Mouse (Mus musculus) heart, adult 11 months (tissue): ENCODE results near the gene Uba1.

Experiments
- DNase-seq: peaks from one replicate; pipeline ENCODE4 v3.0.0; 2022

Uba1 gene

DNA sequence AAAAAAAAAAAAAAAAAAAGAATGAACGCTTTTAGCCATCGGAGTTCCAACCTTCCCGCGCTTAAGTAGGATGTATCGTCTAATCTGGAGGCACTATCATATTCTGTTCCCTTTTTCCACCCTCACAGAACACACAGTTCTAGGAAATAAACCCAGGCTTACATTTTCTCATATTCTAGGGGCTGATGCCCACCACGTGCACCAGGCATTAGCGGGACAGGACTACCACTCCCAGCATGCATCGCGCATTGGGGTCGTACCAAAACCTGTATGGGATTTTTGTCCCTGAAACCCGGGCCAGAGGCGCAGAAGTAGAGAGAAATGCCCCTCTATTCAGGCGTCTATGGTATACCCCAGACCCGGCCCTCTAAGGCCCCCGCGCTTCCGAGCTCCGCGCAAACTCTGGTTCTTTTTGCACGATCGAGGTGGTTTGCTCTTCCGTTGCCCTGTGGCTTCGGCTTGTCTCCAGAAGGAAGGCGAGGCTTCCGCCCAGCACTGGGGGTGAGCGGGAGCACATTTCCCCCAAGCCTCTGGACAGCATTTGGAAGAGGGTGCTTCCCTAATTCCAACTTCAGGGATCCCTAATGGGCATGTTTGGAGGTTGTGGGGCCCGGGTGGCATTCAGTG, at the start of gene Uba1:
Gene Uba1, plus strand, starts transcription at position 301 of the 627 bp plus-strand sequence.
- DNase-seq = peak; percentile 98

DNA sequence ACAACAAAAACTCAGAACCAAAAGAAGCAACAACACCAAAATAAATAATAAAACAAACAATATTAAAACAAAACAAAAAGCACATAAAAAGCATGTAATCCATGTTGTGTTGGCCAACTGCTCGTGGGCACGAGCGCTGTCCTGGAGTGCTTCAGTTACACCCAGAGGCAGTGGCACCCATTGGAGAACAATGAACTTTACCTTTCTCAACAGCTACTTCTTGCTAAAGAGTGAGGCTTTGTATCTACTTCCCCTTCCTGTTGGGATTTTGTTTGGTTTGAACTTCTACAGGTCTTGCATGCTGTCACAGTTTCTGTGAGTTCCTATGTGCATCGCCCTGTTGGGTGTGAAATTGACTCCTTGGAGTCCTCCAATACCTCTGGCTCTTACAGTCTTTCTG, 49.6 kb upstream of the Uba1 start:
- DNase-seq = no peak

DNA sequence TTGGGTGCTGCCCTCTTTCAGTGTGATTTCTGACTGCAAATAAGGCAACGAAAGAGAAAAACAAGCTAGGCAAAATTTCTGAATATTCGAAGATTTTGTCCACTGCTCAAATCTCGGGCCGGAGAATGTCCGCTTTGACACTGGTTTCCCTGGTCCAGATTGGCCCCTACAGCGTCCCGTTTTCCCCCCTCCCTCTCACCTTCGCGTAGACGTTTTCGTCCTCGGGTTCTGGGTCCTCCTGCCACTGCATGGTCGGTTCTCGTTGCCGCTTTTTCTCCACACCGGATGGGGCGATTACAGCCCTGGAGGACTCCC, 41.3 kb upstream of the Uba1 start:
- no peak for DNase-seq

DNA sequence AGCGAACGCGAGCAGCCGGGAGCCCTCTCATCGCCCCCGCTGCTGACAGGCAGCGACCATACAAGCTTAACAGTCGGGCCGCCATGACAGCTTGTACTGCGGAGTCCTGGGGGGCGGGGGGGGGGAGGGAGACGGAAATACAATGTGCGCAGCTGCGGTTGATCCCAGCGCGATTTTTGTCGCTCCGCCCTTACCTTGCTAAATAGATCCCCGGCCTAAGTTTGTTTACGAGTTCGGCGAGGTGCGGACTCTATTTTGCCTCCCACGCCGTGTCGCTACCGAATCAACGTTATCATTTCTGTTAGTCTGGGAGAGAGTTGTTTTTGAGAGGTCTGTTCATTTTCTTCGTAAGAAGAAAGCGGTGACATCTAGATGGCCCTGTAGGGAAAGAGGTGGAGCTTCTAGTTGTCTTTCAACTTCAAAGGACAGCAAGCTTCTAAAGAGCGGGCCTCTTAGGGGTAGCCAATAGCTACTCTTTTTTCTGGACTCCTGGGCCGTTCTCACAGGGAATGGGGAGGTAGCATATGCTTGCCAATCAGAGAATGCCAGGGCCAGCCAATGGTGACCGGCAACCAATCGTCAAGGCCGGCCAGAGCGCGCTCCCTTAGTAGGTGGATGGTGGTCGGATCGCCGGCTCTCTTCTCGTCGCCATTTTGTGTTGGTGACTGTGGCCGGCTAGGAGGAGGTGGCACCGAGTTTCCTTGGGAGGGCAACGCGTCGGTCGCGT, 40.8 kb upstream of the Uba1 start, which contains the start of the genes Rbm10 and Ndufb11:
Gene Rbm10, plus strand, starts transcription at position 328 of the 727 bp plus-strand sequence.
Gene Ndufb11, minus strand, starts transcription at position 444 of the 727 bp plus-strand sequence.
- DNase-seq = peak; percentile 99

DNA sequence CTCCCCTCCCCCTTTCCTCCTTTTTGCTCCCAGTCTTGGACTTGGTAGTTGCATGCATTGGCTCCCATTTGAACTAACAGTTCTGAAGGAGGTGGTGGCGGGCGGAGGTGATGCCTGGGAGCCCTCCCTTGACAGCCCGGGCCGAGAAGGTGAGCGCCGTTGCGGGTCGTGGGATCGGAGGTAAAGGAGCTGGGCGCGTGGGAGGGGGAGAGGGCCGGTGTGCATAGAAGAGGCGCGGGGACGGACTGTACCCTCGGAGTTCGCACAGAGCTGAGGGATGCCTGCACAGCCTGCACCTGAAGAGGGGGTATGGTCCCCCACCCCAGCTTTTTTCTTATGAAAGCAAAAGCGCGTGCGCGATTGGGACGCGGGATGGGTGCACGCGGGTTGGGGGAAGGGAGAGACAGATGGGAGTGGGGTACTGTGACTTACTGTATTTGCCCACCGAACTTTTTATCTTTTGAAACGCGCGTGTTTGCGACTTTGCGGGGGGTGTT, 40.2 kb upstream of the Uba1 start:
- peak; percentile 96 for DNase-seq

DNA sequence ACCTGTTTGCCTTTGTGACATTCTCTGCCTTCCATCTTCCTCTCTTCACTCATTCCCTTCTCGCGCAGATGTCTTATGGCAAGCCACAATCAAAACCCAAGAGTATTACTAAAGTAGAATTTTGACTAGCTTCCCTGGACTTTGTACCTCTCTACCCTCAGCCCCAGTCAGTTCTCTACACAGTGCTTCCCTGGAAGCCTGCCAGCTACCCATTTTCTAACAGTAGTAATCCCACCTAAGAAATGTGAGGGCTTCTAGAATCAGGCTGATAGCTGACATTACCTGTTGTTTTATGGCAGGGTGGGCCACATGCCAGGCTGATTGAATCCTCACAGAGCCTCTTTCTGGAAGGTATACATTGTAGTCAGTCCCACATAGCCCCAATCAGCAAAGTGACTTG, 20.0 kb upstream of the Uba1 start:
- no peak for DNase-seq

DNA sequence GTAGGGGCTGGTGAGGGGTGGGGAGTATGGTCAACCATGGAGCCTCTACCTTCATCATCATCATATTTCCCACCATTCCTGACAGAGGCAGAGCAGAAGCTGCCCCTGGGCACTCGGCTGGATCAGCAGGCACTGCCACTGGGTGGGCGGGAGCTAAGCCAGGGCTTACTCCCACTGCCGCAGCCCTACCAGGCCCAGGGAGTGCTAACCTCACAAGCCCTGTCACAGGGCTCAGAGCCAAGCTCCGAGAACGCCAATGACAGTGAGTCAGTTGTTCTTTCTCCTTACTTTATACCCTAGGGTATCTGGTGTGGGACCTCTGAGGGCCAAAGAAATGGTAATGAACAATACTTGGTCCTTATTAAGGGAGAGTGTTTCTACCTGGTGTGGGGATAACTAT, 13.3 kb upstream of the Uba1 start:
- peak; percentile 85 for DNase-seq

DNA sequence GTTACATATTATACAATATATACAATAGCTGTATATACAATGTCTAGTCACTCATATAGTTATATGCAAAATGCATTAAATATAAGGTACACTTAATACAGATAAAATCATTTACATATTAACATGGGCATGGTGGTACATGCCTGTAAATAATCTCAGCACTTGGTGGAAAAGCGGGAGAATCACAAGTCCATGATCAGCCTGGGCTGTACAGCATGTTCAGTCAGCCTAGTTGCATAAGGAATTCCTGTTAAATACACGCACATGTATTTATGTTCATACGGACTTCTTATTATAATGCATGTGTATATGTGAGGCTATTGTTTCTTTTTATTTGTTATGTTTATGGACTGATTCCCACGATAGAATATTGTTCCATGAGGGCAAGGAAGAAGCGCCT, 533 bp upstream of the Uba1 start:
- peak; percentile 25 for DNase-seq

DNA sequence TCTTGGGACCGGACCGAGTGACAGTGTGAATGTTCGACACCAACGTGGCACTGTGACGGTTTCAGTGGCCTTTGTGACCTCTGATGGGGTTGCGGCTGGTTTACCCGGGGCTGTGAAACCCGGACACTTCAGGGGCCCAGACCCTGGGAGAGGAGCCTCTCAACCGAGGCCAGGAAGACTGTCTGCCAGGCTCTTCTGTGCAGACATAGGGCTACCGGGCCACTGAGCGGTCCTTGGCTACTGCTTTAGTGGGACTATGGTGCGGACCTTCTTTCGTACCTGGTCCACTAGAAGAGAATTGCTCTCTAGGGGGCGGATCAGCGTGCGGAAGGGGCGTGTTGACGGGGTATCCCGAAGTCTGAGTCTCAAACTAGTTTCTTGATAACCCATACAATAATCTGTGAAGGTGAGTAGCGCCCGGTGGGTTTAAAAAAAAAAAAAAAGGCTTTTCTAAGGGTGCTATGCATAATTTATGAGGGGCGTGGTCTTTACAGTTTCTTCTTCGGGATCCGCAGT, 823 bp downstream of the Uba1 start:
- peak; percentile 89 for DNase-seq

DNA sequence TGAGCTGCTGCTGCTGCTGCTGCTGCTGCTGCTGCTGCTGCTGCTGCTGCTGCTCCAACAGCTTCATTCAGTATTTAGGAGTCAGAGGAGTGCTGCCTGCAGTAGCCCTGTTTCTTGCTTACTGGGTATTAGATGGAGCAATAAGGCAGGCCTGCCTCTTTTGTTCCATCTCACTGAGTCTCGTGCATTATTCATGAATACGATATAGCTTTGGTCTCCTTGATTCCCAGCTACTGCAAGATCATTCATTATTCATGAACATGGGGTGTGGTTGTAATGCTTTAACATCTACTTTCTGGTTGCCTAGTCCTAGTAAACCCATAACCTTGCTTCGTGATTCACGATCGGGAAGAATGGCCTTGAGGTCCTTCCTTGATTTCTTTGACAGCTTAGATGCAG, 4.2 kb downstream of the Uba1 start:
- peak; percentile 79 for DNase-seq

DNA sequence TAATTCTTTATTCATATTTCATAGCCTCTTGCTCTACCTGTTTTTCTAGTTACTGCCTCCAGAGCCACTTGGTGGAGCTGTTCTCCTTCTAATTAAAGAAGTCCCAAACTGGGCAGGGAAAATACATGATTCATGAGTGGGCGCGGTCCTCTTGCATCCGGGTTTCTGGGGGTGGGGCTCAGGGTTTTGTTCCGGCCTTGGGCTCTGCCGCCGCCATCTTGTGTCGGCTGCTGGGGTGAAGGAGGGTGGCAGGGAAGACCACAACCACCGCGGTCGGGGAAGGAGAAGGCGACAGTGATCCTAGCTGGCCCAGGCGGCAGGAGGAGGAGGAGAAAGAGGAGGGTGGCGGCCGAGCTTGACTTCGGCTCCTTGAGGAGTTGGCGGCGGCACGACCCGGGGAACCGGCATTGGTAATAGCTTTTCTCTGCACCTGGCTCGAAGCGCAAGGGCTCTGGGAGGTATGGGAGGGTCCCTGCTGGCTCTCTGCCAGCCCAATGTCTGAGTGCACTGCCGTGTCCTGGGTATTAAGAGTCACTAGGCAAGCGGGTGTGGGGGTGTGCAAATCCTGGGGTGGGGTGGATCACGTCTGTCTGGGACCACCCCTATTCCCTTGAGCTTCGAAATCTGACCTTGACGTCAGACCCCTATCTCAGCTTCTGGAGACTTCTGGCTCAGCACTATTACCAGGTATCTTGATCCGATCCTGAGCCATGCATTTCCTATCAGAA, 4.8 kb downstream of the Uba1 start:
- peak; percentile 99 for DNase-seq

DNA sequence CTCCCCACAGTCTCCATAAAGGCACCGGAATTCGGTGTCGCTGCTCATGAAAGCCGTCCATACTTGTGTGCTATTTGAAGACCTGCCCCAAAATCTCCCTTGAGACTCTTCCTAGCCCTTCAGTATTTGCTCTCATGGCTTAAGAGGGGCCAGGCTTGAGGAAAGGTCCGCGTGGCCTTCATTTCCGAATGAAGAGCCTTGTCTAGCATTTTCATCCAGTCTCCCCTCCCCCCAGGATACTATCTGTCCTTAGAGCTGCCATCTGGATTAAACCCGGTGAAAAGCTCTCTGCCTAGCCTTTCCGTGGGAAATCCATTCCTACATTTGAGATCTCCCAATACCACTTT, 5.3 kb downstream of the Uba1 start:
- DNase-seq = no peak

DNA sequence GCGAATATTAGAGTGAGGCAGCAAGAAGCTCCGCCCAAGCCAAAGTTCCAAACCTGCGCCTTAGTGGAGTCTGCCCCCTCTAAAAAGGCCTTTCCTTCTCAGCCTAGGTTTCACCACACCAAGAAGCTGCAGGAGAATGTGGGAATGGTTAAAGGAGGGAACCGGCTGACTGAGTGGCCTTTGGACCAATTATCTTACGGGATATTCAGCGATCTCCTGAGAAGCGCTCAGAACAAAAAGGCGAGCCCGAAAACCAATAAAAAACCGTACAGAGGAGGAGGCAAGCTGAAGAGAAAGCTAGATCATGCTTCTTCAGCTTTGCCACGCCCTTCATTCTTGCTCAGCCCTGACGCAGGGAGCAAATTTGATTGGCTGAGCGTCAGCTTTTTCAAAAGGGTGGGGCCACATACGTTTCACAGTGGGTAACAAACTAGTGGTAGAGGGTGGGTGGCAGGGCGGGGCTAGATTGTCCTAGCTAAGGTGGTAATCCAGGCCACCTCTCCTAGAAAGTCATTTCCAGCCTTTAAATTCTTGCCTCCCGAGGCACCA, 29.5 kb downstream of the Uba1 start, which contains the start of gene Cdk16:
Gene Cdk16, plus strand, starts transcription at position 436 of the 549 bp plus-strand sequence.
- DNase-seq = peak; percentile 99

DNA sequence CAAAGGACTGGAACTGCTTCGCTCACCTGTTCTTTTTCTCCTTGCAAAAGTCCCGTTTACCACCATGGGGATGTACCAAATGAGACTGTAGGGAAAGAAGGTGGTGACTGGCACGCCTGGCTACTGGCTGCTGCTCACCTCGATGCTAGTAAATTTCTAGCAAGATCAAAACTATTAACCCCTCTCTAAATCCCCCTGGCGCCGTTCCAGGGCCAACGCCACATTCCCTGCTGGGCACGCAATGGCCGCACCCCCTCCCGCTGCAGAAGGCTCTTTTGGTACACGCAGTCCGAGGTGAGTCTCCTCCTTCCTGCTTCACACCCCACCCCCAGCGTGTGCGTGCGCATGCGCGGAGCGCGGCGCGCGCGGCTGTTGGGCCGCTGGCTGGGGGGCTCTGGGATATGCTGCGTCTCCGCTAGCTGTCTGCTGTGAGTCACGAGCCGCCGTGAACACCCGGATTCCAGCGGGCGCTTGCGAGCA, 30.0 kb downstream of the Uba1 start:
- DNase-seq = peak; percentile 99

DNA sequence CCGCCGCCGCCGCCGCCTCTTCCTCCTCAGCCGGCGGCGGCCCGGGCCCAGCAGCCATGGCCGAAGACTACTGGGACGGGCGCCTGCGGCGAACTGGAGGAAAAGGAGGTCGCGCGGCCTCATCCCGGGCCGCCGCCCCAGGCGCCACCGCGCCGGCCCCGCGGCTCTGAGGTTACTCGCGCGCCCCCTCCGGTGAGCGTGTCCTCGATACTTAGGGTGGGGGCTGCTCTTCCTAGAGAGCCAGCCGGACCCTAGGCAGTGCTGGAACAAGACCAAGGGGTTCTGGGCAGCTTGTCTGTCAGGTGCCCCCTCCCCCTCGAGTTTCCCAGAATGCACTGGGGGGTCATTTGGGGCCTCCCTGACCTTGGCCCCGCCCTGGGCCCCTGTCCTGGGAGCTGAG, 30.5 kb downstream of the Uba1 start:
- DNase-seq = peak; percentile 97

DNA sequence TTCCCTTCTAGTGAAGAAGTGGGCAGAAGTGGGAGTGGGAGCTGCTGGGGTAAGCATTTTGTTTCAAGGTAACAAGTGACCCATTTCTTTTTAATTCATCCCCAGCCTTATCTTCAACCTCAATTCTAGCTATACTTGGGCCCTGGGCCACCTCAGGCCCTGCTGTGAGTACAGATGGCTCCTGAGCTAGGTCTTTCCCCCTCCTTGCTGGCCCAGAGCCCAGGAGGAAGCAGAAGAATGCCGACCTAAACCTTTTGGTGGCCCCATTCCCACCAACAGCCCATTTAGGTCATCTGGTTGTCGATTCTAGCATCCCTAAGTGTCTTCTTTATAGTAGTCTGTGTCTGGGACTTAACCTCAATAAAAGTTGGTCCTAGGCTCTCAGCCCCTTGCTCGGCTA, 33.4 kb downstream of the Uba1 start:
- no peak for DNase-seq

DNA sequence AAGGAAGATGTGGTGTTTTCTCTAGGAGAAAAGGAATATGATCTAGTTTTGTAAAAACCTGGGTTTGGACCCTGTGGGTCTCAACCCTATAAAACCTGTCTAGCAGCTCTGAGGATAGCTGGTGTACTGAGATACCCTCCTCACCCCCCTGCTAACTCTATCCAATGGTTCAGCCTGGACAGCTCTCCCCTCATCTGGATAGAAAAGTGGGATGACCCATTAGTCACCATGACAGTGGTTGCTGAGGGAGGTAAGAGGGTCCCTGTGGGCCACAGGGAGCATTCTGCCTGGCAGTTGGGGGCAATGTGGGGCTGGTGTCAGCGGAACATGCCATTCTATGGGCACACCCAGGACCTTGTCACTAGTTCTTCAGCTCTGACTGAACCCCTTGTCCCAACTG, 34.5 kb downstream of the Uba1 start:
- DNase-seq = peak; percentile 74

DNA sequence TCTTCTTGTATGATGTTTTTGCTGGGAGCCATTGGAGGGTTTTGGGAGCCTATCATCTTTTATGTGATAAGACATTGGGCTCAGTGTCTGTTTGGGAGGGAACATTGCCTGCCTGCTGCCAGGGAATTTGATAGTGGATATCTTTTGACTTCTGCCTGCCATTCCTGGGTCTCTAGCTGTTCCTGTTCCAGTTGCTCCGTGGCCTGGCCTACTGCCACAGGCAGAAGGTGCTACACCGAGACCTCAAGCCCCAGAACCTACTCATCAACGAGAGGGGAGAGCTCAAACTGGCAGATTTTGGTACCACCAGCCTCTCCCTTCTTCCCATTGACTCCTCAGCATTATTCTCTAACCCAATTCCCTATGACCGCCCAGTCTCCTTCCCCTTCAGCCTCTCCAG, 37.7 kb downstream of the Uba1 start:
- DNase-seq = peak; percentile 76

DNA sequence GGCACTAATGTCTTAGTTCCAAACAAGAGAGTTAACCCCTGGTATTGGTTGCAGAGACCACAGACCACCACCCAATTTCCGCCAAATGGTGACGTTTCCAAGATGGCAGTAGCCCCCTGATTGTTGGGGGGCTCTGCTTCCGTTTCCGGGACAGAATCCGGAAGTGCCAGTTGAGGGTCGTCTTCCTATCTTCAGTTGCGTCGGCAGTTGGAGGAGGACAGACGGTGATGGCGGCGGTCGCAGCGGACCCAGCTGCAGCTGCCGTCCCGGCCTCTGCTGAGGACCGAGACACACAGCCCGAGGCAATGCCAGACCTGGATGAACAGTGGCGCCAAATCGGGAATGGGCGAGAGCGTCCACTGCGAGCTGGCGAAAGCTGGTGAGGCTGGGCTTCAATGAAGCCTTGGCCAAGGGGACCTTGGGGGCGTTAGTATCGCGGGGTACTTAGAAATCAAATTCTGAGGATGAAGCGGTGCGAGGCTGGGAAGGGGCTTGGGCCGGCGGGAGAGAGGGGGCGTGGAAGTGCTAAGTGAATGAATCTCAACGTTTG, 45.7 kb downstream of the Uba1 start, which contains the start of gene Usp11:
Gene Usp11, plus strand, starts transcription at position 166 of the 550 bp plus-strand sequence.
- no peak for DNase-seq

DNA sequence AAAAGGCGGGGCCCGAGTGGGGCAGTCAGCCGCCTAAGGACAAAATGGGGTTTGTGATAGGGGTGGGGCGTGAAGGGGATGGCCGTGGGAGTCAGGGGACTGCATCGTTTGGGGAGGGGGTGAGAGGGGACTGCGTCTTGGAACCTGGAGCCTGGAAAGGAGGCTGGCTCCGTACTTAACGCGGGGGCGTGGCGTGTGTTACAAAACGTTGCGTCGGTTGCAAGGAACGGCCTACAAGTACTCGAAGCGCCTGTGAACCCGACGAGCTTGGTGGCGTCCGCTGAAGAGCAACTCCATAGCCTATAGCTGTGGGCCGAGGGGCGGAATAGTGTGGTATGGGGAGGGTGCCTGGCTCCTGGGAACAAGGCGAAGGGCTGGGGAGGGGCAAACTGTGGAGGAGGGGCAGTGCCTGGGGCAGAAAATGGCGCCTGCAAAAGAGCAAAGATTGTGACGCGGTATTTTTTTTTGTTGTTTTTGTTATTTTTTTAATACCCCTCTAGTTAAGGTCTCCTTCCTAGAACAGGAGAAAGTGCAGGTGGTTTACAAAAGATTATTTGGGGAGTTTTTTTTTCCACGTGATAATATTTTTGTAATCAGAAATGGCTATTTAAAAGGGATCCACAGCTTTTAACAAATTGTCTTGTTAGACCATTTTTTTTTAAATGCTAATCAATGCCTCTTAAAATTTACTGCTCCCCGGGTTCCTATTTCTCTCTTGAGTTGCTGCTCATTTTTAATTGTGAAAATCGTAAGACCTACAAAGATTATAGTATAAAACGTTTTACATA, 46.4 kb downstream of the Uba1 start:
- DNase-seq = peak; percentile 98

DNA sequence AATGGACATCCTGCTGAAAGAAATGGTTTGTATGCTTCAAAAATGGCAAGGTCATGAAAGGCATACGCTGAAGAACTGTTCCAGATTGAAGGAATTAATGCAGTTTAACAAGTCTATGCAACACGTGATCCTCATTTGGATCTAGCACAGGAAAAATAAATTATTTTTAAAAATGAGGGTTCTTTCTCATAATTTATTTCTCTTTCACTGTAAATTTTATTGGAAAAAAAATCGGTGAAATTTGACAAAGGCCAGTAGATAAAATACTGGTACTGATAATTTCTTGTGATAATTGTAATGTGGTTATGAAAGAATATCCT, 46.9 kb downstream of the Uba1 start:
- DNase-seq = no peak

DNA sequence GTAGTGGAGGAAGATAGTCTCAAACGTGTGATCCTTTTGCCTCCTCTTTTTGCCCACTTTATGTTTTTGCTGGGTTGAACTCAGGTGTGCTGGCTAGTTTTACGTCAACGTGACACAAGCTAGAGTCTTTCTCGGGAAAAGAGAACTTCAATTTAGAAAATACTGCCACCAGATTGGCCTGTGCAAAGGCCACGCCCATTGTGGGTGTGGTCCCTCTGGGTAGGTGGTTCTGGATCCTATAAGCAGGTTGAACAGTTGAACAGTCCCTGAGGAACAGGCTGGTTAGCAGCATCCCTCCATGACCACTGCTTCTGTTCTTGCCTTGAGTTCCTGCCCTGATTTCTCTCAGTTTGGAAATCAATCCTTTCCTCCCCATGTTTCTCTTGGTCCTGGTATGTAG, 70.6 kb downstream of the Uba1 start:
- no peak for DNase-seq
